Mouse (Mus musculus) heart, postnatal 14 days (tissue): ENCODE data around the gene Kantr. TPM values are rescaled to one million over a fixed set of nuclear protein-coding genes. Genes with fewer than 3 reads are reported as not detected.
"Not testable (repeated sequence)": the region's sequence is repeated elsewhere in the genome, so short reads cannot be mapped to it uniquely, and the experiment has no call there.

ENCODE experiments used
- DNase-seq, 2 experiments: peaks; one replicate each; pipeline ENCODE4 v3.0.0; 2021 to 2022
- intact Hi-C: fragments of 180-260 bp; cut with DNase I; formaldehyde crosslinking; loops from one replicate; pipeline ENCODE4 v1.15.1; 2025
- long read RNA-seq, 2 experiments: library from polyadenylated mRNA; stranded (forward); transcript quantifications; one replicate each; pipeline ENCODE4 v2.0.0; 2021
- total RNA-seq, 2 experiments: library from RNA; stranded (reverse); gene quantifications; 2 replicates each; pipeline ENCODE4 v1.2.3; 2021

The Kantr gene
- 1 to 10 TPM; 3.2 to 3.8 TPM for total RNA-seq
- long read RNA-seq, experiment 1, partial matches to known transcripts, result 0 of 1 reads
- long read RNA-seq, experiment 1, other reads (novel, unspliced or antisense), result 0 of 1 reads
- long read RNA-seq, experiment 2, result 0 reads

- intact Hi-C loops, result no loop called here
- peak; percentile 69 to 77 for DNase-seq
Observed at GRCm38 (mm10) chrX:152326996-152327688, at the start of gene Kantr. TSS of gene Kantr (minus strand) at chrX:152327495.

DNA sequence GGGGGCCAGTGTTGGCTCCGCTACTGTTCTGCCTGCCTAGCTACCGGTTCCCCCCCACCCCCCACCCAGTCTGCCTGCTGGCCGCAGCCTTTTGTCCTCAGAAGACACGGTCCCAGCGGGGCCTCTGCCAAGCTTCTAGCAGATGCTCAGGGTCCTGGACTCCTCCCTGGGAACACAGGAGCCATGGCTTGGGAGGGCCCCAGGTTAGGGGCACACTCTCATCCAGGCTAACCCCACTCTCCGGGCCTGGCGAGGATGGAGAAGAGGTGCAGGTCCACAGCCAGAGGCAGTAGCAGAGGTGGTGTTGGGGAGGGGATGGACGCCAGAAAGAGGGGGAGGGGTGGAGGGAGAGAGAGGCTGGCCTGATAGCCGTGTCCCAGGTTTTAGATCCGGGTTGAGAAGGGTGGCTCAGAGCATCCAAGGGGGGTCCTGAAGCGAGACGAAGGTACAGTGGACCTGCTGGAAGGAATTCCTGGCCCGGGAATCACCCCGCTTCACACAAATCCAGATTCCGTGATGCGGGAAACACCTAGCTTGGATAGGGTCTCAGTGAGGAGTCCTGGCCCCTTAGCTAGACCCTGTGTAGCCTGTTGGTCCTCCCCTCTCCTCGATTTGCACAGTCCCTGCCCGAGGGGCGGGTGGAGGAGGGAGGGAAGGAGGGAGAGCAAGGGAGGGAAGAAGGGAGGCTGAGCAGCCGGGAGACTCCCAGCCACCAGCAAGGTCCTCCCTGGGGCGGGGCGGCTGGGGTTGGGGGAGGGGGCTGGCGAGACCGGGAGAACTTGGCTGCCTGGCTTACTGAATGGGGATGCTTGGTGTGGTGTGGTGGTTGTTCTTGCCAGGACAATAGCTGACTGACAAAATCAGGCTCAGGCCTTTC is 41.3 kb upstream of the Kantr start, which contains the start of gene Gpr173:
Gene Gpr173, minus strand, starts transcription at position 308 of the 877 bp plus-strand sequence.
- intact Hi-C loops, result no loop called here
- DNase-seq, result peak; percentile 42 to 46

DNA sequence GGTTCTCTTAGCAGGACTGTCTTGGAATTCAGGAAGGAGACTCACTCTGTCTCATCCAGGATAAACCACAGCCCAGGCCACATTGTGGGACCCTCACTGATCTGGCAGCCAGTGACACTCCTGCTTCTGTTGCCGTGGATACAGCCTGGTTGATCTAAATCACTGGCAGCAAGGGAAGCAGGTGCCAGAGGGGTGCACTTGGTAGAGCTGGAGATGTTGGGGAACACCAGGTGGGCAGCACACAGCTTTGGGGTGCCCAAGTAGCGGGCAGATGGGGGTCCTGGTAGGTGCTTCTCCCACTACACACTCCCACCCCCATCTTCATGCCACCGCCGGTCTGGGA is 40.7 kb upstream of the Kantr start:
- intact Hi-C loops, result no loop called here

DNA sequence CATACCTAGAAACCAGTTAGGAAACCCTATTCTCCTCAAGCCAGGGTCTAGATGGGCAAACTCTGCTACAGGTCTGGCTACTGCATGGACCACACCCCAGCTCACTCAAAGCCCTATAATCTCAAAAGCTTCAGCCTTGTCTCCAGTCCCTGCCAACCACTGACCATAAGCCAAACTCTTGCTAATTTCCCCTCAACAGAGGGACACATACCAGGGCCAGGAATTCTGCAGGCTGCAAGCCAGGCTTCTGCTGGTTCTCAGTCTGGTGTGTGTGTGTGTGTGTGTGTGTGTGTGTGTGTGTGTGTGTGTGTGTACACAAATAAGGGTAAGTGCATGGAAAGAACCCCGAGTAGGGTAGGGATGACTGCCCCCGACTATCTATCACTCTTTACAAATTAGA is 39.1 kb upstream of the Kantr start:
- peak; percentile 12 to 47 for DNase-seq

More for the DNA sequence above, 40.7 kb upstream of the Kantr start:
- DNase-seq, result no peak

GRCm38 (mm10) chrX:152352553-152353153 is 25.4 kb upstream of the Kantr start:
- intact Hi-C loops, result loop anchor here (5.0 kb wide), 2 partner anchors 90 to 110 kb away; no protein-coding TSS in a partner anchor

More for the DNA sequence above, 39.1 kb upstream of the Kantr start:
- intact Hi-C loops, result no loop called here

DNA sequence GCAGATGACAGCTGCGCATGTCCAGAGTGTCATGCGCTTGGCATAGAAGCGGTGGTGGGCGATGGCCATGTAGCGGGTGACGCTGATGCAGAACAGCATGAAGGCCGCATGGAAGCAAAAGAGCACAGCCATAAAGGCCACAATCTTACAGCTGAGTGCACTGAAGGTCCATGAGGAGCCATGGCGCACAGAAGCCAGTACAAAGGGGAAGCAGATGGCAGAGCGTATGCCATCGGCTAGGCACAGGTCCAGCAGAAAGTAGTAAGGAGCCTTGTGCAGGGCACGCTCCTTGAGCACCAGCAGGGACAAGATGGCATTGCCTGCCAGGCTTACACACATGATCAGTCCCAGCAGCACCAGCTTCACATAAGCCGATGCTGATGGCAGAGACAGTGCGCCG is 19.7 kb upstream of the Kantr start:
- intact Hi-C loops, result no loop called here

More at GRCm38 (mm10) chrX:152352553-152353153, 25.4 kb upstream of the Kantr start:
- DNase-seq, result peak in 1 of 2 experiments; percentile 36

GRCm38 (mm10) chrX:152346587-152346986 is 19.3 kb upstream of the Kantr start:
- intact Hi-C loops, result no loop called here
- DNase-seq, result no peak

More for the DNA sequence above, 19.7 kb upstream of the Kantr start:
- DNase-seq, result no peak

DNA sequence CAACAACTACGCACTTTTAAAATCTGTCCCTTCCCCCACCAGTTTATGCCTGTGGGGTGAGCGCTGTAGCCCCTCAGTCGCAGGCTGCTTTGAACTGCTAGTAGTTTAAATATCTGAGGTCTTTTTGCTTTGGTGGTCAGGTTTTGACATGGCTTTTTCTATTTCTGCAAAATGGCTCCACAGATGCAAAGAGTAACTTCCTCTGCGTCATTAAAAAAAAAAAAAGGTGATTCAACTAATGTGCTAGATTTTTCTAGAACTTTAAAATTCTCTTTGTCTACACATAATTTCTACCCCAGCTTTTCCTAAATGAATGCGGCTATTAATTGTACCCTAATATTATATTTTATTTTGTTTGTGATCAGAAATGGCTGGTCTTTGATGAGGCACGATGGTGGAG is 15.6 kb upstream of the Kantr start:
- no peak for DNase-seq
- intact Hi-C loops, result no loop called here

GRCm38 (mm10) chrX:152342358-152342901 is 15.1 kb upstream of the Kantr start, which contains the start of gene Tspyl2:
TSS of gene Tspyl2 (minus strand) at chrX:152342425.
- peak; percentile 90 to 93 for DNase-seq
- intact Hi-C loops, result no loop called here

GRCm38 (mm10) chrX:152341496-152341895 is 14.2 kb upstream of the Kantr start:
- intact Hi-C loops, result no loop called here
- no peak for DNase-seq

DNA sequence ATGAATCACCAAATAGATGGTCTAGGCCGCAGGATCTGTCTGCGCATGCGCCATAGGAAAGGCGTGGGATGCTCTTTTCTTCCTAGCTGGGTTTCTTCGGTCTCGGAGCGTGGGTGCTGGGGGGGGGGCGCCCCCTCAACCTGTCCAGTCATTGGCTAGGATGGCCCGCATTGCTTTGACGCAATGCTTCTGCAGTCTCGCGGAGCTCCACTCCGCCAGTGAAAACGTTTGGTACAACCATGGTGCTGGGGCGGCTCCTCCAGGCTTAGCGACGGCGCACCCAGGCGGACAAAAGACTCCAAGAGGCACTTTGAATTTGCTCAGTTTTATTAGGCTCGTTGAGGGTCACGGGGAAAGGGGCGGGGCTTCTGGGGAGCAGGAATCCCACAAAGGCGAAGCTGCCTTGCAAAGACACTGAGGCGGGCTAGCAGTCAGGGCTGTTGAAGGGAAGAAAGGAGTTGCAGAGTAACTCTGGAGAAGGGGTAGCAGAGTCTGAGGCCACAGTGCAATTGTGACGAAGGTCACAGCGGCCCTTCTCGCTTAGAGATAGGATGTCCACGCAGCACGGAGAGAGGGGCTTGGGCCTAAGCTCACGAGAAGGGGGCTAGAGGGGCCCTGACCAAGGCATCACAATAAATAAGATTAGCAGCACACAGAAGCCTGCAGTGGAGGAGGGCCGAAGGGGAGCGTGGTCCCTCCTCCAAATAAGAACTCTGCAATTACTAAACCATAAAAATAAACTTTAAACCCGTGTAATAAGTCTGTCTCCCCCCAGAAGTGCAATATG is 9.4 kb upstream of the Kantr start:
- intact Hi-C loops, result no loop called here
- DNase-seq, result peak; percentile 84 to 85

- intact Hi-C loops, DNase-seq: not testable (repeated sequence)
Observed at GRCm38 (mm10) chrX:152336123-152336522, 8.8 kb upstream of the Kantr start.

GRCm38 (mm10) chrX:152329400-152329799 is 2.1 kb upstream of the Kantr start:
- DNase-seq, intact Hi-C loops: not testable (repeated sequence)

DNA sequence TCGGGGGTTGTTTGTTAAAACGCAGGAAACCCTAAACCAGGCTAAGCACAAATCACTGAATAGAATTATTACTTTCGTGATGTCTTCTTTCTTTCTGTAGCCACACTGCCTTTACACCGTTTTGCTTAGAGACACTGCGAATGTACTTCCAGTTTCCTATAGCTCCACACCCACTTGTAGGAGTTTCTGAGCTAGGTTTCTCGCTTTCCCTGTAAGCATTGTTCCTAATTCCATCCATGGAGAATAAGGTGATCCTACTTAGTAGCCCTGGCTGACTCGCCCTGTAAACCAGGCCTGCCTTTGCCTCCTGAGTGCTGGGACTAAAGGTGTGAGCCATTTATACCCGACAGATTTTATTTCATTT is 376 bp upstream of the Kantr start:
- no peak for DNase-seq
- intact Hi-C loops, result no loop called here

- intact Hi-C loops, result no loop called here
- no peak for DNase-seq
Observed at GRCm38 (mm10) chrX:152323584-152323983, 3.7 kb downstream of the Kantr start.

GRCm38 (mm10) chrX:152322776-152323175 is 4.5 kb downstream of the Kantr start:
- intact Hi-C loops, result no loop called here
- no peak for DNase-seq

GRCm38 (mm10) chrX:152320535-152320934 is 6.8 kb downstream of the Kantr start:
- DNase-seq, result no peak
- intact Hi-C loops, result no loop called here

DNA sequence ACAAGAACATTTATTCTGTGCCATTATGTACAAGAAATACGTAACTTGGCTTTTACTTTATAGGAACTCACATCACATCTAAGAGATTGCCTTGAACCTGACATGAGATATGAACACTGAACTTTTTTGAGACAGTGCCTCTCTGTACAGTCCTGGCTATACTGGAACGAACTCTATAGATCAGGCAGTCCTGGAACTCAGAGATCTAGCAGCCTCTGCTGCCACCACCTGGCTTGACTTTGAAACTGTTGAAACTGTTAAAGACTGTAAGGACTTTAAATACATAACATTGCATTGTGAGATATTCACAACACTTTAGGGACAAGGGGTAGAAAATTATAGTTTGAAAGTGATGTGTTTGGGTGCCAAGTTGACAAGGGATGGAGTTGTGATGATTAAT is 19.4 kb downstream of the Kantr start:
- intact Hi-C loops, result loop anchor here (5.0 kb wide), 1 partner anchor 51 kb away; no protein-coding TSS in a partner anchor
- peak; percentile 8 to 58 for DNase-seq

GRCm38 (mm10) chrX:152307371-152307770 is 19.9 kb downstream of the Kantr start:
- no peak for DNase-seq
- intact Hi-C loops, result loop anchor here (5.0 kb wide), 1 partner anchor 50 kb away; no protein-coding TSS in a partner anchor
